Mouse (Mus musculus) embryo, embryonic 11 days (tissue): Measurements from ENCODE around the gene Rnf6.

Experiments used
- DNase-seq: peaks from one replicate; pipeline ENCODE4 v3.0.0-alpha.2; 2015

Gene Rnf6

DNA sequence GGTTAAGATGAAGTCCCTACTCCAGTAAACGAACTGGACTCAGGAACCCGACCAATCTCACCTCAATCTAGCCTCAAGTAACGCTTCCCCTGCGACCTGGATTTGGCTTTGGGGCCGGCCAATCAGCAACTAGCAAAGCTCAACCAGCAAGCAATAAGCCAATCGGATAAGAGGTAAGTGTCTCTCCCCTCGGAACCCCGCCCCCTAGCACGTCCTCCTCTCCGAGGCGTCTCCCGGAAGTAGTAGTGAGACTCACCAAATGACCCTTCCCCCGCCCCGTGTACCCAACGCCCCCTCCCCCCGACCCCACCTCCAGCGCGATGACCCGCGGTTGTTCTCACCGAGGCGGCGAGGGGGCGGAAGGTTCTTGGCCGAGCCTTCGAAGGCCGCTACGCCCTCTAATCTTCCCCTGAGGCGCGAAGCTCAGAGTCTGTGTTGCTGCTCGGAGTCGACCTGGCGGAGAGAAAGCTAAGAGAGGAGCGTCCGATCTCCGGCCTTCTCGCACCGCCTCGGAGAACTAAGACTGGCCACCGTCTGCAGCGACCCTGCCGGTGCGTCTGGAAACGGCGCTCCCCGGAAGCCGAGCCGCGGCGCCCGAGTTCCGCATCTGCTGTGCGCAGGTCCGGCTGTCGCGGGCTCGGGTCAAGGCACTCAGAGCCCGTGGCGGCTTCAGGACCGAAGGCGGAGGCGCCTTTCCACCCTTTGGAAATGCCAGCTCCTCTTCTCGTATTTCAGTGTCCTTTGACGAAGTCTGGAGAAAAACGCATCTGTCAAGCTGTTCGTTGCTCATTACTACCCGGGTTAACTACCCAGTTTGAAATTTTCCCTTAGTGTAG is at the start of gene Rnf6:
Gene Rnf6, minus strand, starts transcription at position 677 of the 836 bp plus-strand sequence.
- peak; percentile 98 for DNase-seq

DNA sequence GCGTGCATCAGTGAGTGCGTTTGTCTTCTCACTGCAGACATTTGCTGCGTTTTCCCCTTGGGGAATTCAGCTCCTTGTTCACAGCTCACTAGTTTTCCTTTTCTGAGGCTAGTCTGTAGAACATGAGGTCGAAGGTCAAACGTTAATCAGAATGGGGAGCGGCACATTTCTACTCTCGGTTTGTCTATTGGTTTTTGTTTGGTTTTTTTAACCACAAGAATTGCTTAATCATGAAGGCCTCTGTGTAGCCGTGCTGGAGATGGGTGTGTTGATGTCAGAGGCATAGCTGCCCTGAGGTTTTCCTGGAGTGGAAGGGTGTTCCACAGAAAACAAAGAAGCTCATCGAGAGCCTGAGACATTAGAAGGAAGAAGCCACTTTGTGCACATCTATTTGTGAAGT is 49.2 kb upstream of the Rnf6 start:
- DNase-seq, result no peak

DNA sequence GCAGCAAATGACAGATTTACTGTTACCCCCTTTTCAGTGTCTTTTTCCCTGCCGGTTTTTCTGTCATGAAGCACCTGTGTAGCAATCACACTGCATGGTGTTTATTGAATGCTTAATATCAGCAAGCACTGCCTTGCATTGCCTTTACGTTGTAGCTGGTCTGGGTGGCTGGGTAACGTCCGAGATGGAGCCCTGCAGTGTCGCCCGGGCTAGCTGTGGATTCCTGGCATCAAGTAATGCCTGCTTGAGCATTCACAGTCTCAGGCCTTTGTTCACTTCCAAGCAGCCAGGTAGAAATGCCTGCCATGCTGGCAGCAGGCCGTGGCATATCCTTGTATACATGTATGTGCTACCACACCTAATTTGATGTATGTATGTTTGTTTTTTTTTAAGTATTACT is 46.4 kb upstream of the Rnf6 start:
- no peak for DNase-seq

DNA sequence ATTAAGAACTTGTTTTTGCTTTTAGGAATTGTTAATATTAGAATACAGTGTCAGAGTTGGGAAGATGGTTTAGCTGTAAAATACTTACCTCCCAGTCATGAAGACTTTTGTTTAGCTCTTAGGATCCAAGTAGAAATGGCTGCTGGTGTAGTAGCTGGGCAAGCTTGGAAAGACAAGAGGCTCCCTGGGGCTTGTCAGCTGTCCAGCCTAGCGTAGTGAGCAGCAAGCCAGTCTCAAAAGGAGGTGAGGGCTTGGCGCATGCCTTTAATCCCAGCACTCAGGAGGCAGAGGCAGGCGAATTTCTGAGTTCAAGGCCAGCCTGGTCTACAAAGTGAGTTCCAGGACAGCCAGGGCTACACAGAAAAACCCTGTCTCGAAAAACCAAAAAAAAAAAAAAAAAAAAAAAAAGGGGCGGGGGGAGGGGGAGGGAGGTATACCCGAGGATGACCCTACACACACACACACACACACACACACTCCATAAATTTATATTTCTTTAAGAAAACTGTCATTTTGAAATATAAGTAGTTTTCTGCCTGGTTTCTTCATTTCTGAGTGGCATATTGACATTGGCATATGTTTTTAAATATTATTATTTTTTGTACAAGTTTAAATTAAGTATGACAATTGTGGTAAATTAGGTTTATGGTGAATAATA is 44.7 kb upstream of the Rnf6 start:
- no peak for DNase-seq

DNA sequence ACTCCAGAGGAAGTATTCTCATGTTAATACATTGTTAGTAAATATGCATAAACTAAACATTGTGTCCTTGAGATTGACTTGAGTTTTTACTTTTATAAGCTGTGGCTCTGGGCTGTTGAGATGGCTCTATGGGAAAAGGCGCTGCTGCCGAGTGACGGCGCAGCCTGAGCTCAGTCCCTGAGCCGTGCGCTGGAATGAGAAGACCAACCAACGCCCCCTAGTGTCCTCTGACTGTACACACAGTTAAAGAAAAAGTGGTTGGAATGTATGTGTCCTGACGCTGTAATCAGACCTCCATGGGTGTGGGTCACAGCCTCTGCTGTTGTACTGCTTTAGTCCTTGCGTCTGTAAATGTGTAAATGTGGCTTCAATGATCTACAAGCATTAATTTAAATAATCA is 38.6 kb upstream of the Rnf6 start:
- DNase-seq, result peak; percentile 39

DNA sequence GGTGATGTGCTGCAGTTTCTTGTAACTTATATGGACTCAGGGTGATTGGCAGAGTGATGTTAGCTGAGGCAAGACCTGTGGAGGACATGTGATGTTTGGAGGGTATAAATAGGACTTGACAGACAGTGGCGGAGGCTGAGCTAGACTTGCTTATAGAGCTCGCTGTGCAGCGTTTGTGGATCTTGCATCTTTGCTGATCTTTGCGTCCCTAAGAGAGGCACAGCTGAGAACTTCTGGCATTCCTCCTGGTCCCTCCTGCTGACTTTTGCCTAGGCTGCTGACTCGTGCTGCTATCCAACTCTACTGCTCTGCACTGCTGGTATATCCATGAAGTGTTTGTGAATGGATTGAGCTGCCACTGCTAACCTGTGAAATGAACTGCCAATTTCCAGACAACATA is 32.3 kb upstream of the Rnf6 start:
- no peak for DNase-seq

DNA sequence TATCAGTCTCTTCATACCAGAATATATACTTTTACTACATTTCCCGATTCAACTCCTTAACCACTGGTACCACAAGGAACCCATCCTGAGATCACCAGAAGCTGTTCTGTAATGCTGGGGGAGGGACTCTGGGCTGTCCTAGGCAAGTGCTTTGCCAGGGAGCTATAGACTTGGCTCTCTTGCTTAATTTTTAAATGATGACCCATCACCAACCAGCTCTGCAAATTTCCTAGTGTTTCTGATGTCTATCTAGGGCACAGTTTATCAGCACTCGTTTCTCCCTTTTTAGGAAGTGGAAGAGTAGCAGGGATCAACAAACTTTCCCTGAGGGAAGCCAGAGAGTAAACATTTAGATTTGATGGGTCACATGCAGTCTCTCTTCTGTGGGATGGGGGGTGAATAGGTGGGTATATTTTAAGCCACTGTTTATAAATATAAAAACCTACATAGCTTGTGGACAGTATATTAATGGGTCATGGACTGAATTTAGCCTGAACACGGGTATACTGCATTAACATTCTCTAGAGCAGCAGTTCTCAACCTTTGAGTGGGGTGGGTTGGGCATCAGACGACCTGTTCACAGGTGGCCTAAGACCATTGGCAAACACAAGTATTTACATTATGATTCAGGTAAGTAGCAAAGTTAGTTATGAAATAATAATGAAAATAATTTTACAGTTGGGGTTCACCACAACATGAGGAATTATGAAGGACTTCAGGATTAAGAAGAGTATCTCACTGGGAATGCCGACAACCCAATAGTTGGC is 30.5 kb upstream of the Rnf6 start:
- DNase-seq, result no peak

DNA sequence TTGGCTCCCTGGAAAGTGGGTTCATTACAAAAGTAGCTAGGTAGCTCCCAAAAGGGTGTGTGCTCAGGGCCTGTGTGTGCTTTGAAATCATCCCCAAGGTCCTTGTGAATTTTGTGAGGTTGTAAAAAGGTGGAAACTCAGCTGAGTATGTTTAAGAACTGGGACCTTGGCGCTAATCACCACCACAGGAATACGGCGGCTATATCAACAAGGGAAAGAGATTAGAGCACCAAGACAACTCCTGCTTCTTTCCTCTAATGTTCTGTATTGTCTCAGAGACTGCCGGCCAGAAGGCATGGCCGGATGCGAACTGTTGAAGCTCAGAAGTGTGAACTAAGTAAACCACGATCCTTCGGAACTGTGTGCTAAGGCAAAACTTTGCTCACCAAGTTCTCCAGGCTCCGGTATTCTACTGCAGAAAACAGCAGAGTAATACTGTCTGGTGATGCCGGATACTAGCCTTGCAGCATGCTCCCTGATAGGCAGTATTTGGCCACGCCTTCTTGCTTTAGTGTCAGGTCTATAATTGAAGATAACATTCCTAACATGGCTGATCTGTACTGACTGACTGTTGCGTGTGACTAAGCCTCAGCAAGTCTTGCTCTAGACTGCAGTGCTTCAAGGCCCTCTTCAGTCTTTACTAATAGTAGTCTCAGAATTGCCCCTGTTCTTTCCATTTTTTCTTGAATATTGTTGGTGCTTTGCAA is 29.2 kb upstream of the Rnf6 start:
- DNase-seq, result no peak

DNA sequence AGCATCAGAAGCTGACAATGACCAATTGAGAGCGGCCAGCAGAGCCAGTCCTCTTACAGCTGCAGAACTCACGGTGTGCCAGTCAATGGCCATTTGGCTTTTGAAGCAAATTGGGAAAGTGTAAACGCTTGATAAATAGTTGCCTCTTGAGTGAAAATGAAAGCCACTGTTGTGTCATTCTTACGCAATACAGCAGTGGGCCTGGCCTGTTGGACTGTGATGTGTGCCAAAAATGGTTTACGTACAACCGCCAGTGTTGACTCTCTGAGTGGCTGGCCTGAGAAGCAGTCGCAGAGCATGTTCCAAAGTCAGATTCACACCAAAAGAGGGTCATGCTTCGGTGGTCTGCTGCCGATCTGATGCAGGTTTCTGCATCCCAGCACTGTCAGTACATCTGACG is 27.4 kb upstream of the Rnf6 start:
- no peak for DNase-seq

DNA sequence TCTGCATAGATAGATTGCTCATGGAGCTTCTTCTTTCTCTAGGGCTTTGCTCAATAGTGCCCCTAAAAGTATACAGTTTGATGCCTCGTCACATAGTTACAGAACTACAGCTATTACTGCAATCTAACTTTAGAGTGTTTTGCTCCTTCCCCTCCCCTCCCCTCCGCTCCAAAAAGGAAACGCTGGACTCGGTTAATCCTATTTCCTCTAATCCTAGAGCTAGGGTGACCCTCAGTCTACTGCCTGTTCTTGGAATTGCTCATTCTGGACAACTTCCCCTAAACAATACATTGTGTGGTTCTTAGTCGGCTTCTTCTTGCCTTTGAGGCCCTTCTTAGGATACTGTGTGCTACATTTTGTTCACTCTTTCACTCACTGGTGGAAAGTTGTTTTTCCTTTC is 26.4 kb upstream of the Rnf6 start:
- DNase-seq, result no peak

DNA sequence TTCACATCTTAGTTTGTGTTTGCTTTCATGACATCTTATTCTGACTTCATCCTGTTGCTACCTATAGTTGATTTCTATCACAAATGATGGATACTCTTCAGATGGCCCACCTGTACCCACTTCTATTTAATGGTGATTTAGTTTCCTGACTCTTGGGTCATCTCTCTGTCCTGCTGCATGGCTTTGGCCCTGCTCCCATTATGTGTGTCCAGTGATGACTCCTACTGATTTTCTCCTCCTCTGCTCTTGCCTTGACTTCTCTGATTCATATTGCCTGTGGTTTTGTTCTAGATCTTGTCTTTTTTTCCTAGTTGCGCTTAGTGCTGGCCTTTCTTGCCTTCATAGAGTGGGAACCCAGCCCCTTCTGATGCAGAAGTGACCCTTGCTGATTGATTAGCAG is 25.0 kb upstream of the Rnf6 start:
- no peak for DNase-seq

DNA sequence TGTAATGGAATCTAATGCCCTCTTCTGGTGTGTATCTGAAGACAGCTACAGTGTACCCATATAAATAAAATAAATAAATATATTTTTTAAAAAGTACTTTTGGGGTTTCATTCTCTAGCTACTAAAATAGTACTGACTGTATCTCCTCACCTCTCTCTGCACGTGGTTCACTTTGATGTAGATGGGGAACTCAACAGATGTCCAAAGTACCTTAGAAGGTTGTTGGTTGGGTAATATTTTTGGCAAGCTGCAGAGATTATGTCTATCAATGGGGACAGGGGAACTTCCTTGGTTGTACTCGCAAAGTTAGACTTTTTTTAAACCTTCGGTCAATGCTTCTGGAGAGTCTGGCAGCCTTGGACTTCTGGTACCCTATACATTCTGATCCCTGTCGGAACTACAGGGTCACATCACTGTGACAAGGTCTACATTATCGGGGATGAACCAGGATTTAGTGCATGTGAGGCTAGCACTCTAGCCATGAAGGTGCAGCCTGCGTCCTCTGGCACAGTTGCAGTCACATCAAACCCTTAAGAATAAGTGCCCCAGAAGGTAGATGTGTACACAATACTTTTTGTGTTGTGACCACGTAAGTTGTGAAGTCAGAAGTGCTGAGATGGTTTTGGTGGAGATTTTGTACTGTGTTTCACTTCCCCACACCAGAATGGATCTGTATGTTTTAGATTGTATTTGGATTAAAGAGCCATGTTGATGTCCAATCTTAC is 24.5 kb upstream of the Rnf6 start:
- DNase-seq, result no peak

DNA sequence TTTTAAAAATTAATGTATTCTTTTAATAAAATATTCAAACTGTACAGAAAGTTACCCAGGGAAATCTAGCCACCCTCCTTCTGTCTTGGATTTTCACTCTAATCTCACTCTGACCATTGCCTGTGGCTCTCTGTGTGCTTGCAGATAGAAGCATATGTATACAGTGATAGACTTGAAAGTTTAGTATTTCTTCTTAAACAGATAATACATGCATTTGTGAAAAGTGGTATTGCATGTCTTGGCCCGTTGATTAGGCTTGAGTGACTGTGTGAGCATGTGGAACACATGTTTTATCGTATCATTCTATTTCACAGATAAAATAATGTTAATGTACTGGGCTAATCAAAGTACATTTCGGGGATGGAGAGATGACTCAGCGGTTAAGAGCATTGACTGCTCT is 23.8 kb upstream of the Rnf6 start:
- DNase-seq, result no peak

DNA sequence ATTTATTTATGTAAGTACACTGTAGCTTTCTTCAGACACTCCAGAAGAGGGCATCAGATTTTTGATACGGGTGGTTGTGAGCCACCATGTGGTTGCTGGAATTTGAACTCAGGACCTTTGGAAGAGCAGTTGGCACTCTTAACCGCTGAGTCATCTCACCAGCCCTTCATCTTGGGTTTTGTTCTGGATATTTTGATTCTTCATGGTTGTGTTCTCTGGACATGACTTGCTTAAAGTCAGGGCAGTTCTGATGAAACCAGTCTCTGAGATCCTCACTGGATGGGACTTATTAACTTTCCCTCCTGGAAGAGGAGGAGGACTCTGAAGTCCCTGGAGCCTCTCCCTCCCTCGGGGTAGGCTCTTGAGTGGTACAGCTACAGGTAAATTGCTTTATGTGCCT is 19.8 kb upstream of the Rnf6 start:
- DNase-seq, result no peak

DNA sequence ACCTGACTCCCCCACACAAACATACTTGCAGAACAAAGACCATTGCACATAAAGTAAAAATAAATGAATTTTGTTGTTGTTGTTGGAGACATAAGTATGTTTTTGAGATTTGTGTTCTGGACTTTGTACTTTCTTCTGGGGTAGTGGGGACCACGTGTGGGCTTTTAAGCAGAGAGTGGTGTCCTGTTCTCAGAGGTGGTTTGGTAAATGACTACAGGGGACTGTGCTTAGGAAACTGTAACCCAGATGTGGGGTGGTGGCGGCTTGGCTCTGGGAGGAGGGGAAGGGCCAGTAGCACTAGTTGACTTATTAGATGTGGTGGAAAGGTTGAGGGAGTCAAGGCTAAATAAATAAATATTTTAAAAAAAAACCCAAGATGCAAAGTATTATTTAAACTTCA is 19.4 kb upstream of the Rnf6 start:
- DNase-seq, result no peak

DNA sequence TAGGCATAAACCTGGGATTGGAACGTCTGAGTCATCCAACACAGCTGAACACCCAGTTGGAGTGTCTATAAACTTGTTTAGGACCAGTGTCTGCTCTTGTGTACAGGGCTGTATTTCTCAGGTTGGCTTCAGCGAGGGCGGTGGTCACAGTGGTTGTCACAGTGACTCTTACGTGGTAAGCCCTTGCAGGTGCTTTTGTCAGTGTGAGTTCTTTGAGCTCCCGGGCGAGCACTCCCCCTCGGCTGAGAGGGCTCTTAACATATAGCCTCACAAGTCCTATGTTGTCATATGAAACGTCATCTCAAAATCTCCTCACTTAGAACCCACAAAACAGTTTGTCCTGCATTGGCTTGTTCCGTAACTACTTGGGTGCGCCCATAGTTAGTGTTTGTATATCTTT is 16.9 kb upstream of the Rnf6 start:
- DNase-seq, result no peak

DNA sequence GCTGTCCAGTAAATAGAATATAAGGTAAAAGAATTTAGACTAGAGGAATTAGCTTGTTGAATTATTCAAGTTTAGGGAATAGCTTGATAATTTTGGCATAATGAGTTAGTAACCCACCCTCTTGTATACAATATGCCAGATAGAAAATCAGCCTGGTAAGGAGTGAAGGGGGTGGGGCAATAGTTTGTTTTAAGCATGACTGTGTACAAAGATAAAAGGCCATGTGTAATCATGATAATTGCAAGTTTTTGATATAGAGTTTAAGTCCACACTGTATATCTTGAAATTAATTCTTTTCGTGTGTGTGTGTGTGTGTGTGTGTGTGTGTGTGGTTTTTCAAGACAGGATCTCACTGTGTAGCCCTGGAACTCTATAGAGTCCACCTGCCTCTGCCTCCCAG is 13.0 kb upstream of the Rnf6 start:
- DNase-seq, result no peak

DNA sequence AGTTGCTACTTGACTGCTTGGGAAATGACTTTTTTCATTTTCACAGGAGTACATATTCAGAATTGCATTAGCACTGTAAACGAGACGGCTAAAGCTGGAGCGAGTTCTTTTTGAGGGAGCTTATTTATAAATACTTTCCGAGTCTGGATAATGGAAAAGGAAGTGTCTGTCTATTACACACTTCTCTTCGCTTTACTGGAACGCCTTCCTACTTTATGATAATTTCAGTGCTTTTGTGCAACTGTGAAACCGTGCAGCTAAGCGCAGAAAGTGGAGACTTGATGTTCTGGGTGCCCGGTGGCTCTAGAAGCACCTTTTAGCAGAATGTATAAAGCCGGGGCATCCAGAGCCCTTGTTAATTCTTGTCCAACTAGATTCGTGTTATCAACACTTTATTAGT is 11.5 kb upstream of the Rnf6 start:
- no peak for DNase-seq

DNA sequence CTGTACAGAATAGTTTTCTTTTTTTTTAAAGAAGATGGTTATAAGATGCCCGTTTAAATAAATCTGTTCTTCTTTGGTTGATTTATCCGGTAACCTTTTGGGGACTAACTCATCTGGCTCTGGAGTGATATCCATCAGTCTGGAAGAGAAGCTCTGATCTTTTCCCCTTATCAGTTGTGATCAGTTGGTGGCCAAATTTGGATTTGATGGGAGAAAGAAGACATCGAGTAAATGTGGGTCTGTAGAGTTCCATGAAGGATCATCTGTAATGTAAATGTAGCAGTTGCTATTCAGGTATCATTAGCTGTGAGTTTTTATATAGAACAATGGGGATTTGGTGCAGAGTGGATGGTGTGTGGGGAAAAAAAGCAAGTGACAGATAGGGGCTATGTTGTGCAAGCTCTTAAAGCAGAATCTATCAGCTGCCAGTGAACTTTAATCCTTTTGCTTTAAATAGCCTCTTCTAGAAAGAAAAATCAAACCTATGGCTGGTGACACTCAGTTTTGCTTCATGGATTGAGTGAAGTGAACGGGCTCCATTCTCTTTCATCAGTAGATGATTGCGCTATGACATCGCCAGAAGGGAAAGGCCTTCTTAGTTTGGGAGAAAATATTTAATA is 10.8 kb upstream of the Rnf6 start:
- DNase-seq, result no peak

DNA sequence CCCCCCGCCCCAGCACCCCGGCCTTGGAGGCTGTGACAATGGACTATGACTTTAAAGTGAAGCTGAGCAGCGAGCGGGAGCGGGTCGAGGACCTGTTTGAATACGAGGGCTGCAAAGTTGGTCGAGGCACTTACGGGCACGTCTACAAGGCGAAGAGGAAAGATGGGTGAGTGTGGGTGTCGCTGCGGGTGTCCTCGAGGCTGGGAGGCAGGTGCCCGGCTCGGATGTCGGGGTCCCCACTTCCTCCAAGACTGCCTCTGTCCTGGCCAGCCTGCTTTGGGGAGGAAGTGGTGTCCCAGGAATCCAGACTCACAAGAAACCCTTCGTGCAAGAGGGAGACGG is 10.3 kb upstream of the Rnf6 start:
- DNase-seq, result no peak

DNA sequence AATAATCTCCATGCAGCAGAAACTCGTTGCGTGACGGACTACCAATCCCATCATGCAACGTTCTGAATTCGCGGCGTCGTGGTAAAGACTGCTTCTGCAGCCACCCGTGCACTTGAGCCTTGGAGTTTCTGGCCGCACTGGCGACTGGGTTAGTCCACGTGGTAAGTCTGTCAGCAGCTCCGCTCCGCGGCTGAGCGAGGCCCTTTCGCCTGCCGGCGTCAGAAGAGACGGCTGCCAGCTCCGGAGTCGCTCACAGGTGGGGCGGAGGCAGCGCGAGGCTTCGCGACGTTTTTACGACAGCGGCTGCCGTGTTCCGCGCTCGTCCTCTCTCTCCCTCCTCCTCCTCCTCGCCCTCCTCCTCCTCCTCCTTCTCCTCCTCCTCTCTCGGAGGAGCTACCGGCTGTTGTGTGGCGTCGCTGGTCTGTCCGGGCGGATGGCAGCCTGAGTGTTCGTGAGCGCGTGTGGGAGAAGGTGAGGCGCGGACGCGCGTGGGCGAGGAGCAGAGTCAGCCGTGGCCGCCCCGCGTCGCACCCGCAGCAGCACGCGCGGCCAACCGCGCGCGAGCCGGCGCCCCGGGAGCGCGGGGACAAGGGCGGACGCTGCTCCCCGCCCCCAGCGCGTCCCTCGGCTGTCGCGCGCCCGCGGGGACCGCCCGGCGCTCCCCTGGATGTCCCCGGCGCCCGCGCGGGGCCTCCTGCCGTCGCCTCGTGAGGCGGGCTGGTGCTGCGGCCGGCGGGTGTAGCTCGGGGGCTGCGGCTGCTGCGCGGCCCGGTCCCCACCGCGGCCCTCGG is 9.7 kb upstream of the Rnf6 start, which contains the start of gene Cdk8:
Gene Cdk8, plus strand, starts transcription at position 367 of the 791 bp plus-strand sequence.
- DNase-seq, result peak; percentile 97
